Mouse (Mus musculus): ENCODE measurements around the gene Mybph. TPM values are rescaled to one million over a fixed set of nuclear protein-coding genes. Genes with fewer than 3 reads are reported as not detected.
A peak's percentile ranks its signal among the peaks of the same experiment; 100 is the strongest.

Gene Mybph
- polyA plus RNA-seq, 1 experiment from 2014 or later = 4.4 TPM

DNA sequence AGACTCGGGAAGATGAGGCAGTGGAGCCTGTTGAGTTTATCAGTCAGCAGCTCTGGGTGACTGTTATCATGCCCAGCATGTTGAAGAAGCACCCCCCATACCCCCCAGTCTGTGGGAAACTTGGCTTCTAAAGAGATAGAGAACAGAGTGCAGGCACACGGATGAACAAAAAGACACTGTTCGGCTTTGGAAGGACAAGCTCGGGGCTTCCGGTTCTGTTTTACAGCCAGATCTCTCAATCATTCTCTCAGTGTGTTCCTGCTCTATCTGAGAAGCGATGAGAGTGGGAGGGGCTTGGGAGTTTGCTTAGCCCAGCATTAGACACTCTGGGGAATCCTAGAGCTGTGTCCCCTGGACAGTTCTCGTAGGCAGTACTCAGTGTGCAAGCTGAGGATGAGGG is 20.2 kb downstream of the Mybph start:
- Histone ChIP-seq H3K36me3 (no peaks in the 10 kb centered on the region), H3K27ac (replicated peaks) (0 out of 2 replicates have a peak overlapping the region, but pooled peaks have one; percentile 33), H3K4me3 (replicated peaks) (no peak overlapping the region), H3K27me3 (replicated peaks) (no peaks in the 10 kb centered on the region), H3K9ac (replicated peaks) (no peak overlapping the region), H3K4me1 (peaks cover 31% of the 10 kb centered on the region), H3K9me3 (replicated peaks) (no peaks in the 10 kb centered on the region), H3K4me2 (no peak overlapping the region)
- WGBS = 60% methylated on average over 7 of the region's 7 CpGs
- no peak for ATAC-seq (ENCODE audit: low FRiP score)

DNA sequence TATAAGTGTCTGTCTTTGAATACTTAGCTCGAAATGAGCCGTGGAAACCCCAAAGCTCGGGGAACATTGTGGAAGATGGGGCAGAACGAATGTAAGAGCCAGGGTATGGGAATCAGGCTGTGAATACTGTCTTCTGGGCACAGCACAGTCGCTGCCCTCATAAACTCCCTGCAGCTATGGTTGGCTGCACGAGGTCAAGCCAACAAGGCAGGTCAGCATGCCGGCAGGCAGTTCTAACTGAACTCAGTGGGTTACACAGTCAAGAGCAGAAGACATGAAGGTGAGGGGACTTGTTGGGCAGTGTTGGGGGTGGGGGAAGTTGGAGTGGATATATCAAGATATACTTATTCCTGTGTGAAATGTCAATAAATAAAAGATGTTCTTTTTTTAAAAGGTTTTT is 21.8 kb downstream of the Mybph start:
- Histone ChIP-seq H3K4me3 (replicated peaks) (no peak overlapping the region), H3K9me3 (replicated peaks) (no peaks in the 10 kb centered on the region), H3K27me3 (replicated peaks) (no peaks in the 10 kb centered on the region), H3K36me3 (no peaks in the 10 kb centered on the region), H3K4me2 (no peak overlapping the region), H3K27ac (replicated peaks) (no peak overlapping the region), H3K9ac (replicated peaks) (no peak overlapping the region), H3K4me1 (peaks cover 34% of the 10 kb centered on the region)
- ATAC-seq (ENCODE audit: low FRiP score) = no peak
- 43% methylated on average over 7 of the region's 7 CpGs for whole genome bisulfite sequencing

DNA sequence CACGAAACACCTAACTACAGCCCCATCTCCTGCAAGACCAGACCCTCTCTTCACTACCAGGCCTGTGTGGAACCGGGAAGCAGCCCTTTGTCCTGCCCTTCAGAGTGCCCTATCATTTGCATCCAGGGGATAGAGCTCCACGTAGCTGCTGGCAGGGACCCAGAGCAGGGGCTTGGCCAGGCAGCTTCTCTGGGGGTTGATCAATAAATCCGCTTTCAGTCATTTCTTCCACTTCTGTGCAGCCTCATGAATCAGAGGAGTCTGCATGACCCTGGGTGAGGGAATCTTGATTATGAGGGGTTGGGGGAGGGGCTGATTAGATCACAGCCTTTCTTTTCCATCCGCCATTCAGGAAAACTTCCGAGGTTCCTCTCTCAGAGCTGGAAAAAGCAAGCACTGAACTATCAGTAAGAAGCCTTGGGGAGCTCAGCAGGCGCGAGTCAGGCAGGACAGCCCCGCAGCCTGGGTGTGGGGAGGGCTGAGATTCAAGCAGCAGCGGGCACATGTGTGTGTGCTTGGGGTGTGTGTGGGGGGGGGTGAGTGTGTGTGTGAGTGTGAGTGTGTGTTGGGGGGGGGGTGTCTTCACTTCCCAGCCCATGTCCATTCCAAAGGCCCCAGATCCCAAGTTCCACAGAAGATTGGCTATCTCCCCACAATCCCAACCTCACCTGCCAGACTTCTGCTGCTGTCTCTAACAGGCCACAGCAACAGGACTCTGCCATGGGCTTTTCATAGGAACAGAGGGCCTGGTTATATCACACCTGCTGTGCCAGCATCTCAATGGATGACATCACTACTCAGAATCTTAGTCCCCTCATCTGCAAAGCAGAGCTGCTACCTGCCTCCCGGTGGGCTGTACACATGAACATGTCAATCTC is 22.7 kb downstream of the Mybph start:
- WGBS = 23% methylated on average over 11 of the region's 11 CpGs
- H3K4me1 ChIP-seq = peaks cover 34% of the 10 kb centered on the region
- H3K4me3 ChIP-seq (replicated peaks) = no peak overlapping the region
- ATAC-seq (ENCODE audit: low FRiP score) = peak; percentile 32; the same call in 1 of the 2 replicates
- H3K9ac ChIP-seq (replicated peaks) = no peak overlapping the region
- no peak overlapping the region for H3K4me2 ChIP-seq
- H3K27ac ChIP-seq (replicated peaks) = peak overlapping the region; percentile 56; the same call in 1 of the 2 replicates
- no peaks in the 10 kb centered on the region for H3K9me3 ChIP-seq (replicated peaks)
- no peaks in the 10 kb centered on the region for H3K27me3 ChIP-seq (replicated peaks)
- H3K36me3 ChIP-seq = no peaks in the 10 kb centered on the region

DNA sequence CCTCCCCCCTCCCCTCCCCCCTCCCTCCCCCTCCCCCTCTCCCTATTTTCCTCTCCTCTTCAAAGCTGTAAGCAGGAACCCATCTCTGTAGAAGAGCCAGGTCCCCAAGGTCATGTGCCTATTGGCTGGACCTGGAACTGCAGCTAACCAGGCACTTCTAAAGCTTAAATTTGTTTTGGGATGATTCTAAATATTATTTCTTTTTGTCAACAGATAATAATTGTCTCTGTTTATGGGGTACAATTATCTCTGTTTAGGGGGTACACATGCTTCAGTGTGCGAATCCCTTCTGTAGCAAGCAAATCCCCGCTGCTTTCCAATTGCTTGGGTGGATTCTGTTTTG is 23.4 kb downstream of the Mybph start:
- H3K27ac ChIP-seq (replicated peaks) = no peak overlapping the region
- ATAC-seq (ENCODE audit: low FRiP score) = no peak
- no peaks in the 10 kb centered on the region for H3K36me3 ChIP-seq
- WGBS = 91% methylated on average over 2 of the region's 2 CpGs
- no peak overlapping the region for H3K4me2 ChIP-seq
- H3K9me3 ChIP-seq (replicated peaks) = no peaks in the 10 kb centered on the region
- H3K9ac ChIP-seq (replicated peaks) = no peak overlapping the region
- H3K27me3 ChIP-seq (replicated peaks) = no peaks in the 10 kb centered on the region
- H3K4me3 ChIP-seq (replicated peaks) = no peak overlapping the region
- H3K4me1 ChIP-seq = peaks cover 27% of the 10 kb centered on the region

DNA sequence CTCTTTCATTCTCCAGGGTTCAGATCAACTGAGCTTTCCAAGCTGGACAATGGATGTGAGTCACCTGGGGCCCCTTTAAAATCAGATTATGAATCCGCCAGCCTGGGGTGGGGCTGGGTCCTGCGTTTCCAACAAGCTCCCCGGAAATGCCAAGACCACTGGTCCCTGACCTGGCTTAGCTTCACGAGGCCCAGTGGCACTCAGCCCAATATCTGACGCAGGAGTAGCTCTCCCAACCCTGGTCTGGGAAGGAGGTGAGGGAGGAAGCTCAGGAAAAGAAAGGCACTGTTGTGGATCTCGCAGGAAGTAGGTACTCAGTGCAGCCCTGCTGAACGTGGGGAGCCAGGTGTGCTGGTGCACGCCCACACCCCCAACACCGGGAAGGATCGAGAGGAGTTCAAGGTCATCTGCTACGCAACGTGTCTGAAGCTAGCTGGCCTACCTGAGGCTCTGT is 23.8 kb downstream of the Mybph start:
- no peak overlapping the region for H3K9ac ChIP-seq (replicated peaks)

DNA sequence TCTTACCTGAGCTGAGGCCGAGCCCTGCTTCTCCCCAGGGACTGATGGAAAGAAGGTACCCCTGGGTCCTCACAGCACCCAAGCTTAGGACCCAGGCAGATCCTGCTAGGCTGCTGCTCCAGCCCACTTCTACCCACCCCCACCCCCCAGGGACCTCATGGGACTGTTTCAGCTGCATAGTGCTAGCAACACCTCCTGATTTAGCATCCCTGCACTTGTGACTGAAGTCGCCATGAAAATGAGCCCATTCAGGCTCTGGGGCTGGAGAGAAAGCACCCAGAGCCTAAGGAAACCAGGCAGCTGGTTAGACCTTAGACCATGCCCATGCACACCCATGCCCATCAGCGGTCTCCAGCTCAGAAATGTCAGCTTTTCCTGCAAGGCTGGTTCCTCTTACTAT is 24.7 kb downstream of the Mybph start:
- Histone ChIP-seq H3K4me1 (peaks cover 24% of the 10 kb centered on the region), H3K27ac (replicated peaks) (no peak overlapping the region), H3K27me3 (replicated peaks) (no peaks in the 10 kb centered on the region), H3K9ac (replicated peaks) (no peak overlapping the region), H3K4me2 (no peak overlapping the region), H3K36me3 (no peaks in the 10 kb centered on the region), H3K9me3 (replicated peaks) (no peaks in the 10 kb centered on the region), H3K4me3 (replicated peaks) (no peak overlapping the region)
- 87% methylated on average over 3 of the region's 3 CpGs for WGBS
- no peak for ATAC-seq (ENCODE audit: low FRiP score)

More for the DNA sequence above, 23.8 kb downstream of the Mybph start:
- Histone ChIP-seq H3K4me3 (replicated peaks) (no peak overlapping the region), H3K4me1 (peaks cover 24% of the 10 kb centered on the region), H3K27ac (replicated peaks) (no peak overlapping the region), H3K36me3 (no peaks in the 10 kb centered on the region), H3K4me2 (no peak overlapping the region), H3K9me3 (replicated peaks) (no peaks in the 10 kb centered on the region), H3K27me3 (replicated peaks) (no peaks in the 10 kb centered on the region)
- 76% methylated on average over 12 of the region's 12 CpGs for WGBS
- ATAC-seq (ENCODE audit: low FRiP score) = no peak

DNA sequence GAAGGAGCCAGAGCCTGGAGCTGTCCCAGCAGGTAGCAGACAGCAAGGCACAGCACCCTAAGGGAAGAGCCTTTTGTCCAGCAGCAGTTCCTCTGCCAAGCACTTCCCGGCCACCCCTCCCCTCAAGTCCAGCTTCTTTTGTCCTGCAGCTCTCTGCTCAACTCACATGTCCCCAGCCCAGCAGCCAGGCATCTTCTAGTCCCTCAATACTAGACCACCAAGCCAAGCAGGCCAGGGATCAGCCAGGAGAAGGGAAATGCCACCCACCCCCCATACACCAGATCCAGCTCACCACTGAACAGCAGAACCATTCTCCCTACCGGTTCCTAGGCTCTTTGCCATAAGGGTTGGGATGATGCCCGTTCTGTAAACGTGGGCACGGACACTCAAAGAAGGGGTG is 26.4 kb downstream of the Mybph start:
- H3K9me3 ChIP-seq (replicated peaks) = no peaks in the 10 kb centered on the region
- peaks cover 24% of the 10 kb centered on the region for H3K4me1 ChIP-seq
- no peaks in the 10 kb centered on the region for H3K27me3 ChIP-seq (replicated peaks)
- ATAC-seq (ENCODE audit: low FRiP score) = no peak
- no peak overlapping the region for H3K27ac ChIP-seq (replicated peaks)
- 84% methylated on average over 5 of the region's 5 CpGs for WGBS
- no peak overlapping the region for H3K4me3 ChIP-seq (replicated peaks)
- no peak overlapping the region for H3K9ac ChIP-seq (replicated peaks)
- no peak overlapping the region for H3K4me2 ChIP-seq
- H3K36me3 ChIP-seq = no peaks in the 10 kb centered on the region

DNA sequence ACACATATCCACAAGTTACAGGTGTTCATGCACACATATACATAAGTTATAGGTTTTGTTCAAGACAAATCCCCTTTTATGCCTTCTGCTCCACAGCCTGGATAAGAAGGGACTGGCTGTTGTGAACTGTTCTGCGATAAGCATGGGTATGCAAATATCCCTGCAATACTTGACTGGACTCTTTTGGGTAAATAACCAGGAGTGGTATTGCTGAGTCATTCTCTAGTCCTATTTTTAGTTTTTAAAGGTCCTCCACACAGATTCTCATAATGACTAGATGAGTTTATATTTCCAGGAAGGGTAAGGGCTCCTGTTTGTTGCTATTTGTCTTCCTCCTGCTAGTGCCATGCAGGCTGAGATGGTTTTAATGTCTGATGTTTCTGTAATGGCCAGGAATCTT is 27.9 kb downstream of the Mybph start:
- ATAC-seq (ENCODE audit: low FRiP score) = no peak
- Histone ChIP-seq H3K9ac (replicated peaks) (no peak overlapping the region), H3K36me3 (no peaks in the 10 kb centered on the region), H3K4me1 (peaks cover 14% of the 10 kb centered on the region), H3K4me2 (no peak overlapping the region), H3K27ac (replicated peaks) (no peak overlapping the region), H3K27me3 (replicated peaks) (no peaks in the 10 kb centered on the region), H3K4me3 (replicated peaks) (no peak overlapping the region), H3K9me3 (replicated peaks) (no peaks in the 10 kb centered on the region)
- WGBS = 87% methylated on average over 1 of the region's 1 CpGs

DNA sequence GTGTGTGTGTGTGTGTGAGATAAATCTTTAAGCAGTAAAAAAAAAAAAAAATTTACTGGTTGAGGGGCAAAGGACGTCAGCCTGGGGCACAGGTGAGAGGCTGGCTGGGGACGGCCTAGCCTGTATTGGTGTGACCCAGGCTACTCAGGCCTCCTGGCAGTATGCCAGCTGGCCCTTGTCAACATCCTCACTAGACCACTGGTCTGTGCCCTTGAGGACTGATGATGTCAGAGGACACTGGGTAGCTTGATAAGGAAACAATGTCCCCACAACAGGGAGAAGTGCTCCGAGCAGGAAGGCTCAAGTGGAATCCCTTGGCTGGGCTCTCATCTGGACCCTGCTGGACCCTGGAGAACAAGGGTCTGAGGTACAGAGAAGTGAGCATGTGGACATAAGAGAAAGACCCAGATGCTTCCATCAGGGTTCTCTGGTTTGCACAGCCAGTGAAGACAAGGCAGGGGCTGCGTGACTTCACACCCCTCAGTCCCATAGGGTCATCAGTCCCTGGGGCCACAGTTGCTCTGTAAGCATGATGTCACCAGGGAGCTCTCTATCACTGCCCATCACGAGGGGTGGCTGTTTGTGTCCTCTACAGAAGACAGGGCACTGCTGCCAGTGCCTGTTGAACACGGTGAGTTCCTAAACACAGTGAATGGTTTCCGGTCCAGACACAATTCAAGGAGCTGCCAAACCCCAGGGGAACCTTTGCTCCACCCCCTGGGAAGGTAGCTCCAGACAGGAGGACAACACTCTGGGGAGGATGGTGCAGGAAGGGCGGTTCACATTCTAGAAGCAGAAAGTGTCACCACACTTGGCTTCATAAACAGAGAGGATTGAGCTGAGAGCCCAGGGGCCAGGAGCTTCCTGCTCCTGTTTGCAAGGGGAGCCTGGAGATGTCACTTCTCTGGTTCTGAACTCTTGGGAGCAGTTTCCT is 29.1 kb downstream of the Mybph start:
- H3K9me3 ChIP-seq (replicated peaks) = no peaks in the 10 kb centered on the region
- 63% methylated on average over 8 of the region's 8 CpGs for WGBS
- H3K9ac ChIP-seq (replicated peaks) = no peak overlapping the region
- H3K27me3 ChIP-seq (replicated peaks) = no peaks in the 10 kb centered on the region
- no peak overlapping the region for H3K4me3 ChIP-seq (replicated peaks)
- ATAC-seq (ENCODE audit: low FRiP score) = no peak
- peaks cover 4% of the 10 kb centered on the region; the same call in 1 of the 2 replicates for H3K4me1 ChIP-seq
- H3K36me3 ChIP-seq = no peaks in the 10 kb centered on the region
- H3K27ac ChIP-seq (replicated peaks) = no peak overlapping the region
- no peak overlapping the region for H3K4me2 ChIP-seq

DNA sequence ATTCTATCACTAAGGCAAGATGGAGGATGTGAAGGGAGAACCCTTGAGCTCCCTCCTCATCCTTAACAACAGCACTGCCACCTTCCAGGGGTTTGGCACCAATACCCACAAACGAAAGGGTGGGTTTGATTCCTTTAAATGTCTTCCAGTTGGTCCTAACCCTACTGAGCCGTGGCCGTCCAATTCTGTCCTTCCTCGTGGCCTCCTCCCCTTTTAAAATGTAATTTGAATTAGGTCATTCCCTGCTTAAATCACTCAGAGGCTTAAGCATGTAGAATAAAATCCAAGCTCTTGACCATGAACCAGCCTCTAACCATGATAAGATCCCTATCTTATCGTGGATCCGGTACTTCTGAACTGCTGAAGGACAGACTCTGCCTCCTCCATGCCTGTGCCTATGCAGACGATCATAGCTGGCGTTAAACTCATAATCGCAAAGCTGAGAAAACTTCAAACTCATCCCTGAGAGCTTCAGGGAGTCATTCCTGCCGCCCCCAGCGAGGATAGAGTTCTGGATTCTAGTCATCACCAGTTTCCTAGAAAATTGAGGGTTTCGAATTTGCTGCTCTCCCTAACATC is 31.5 kb downstream of the Mybph start:
- no peaks in the 10 kb centered on the region for H3K9me3 ChIP-seq (replicated peaks)
- no peaks in the 10 kb centered on the region for H3K36me3 ChIP-seq
- H3K4me1 ChIP-seq = no peaks in the 10 kb centered on the region; the same call in 1 of the 2 replicates
- H3K9ac ChIP-seq (replicated peaks) = no peak overlapping the region
- H3K27me3 ChIP-seq (replicated peaks) = no peaks in the 10 kb centered on the region
- no peak overlapping the region for H3K27ac ChIP-seq (replicated peaks)
- no peak overlapping the region for H3K4me3 ChIP-seq (replicated peaks)
- 92% methylated on average over 12 of the region's 12 CpGs for WGBS
- no peak overlapping the region for H3K4me2 ChIP-seq
- ATAC-seq (ENCODE audit: low FRiP score) = no peak

DNA sequence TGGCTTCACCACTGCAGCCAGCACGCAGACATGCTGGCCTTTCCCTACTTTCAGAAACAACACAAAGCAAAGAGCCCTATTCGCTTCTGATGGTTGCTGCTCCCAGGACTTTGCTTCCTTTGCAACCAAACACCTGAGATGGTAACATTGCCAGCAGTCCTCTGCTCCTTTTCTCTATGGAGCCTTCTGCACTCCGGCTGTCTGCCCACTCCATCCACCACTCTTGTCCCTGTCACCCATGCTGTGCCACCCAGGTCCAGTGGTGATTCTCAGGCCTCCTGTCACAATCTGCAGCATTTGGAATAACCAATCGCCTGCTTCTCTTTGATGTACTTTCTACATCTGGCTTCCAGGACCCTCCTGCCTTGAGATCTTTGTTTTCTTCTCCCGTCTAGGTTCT is 32.1 kb downstream of the Mybph start:
- Histone ChIP-seq H3K27ac (replicated peaks) (no peak overlapping the region), H3K36me3 (no peaks in the 10 kb centered on the region), H3K4me2 (no peak overlapping the region), H3K4me3 (replicated peaks) (no peak overlapping the region), H3K9me3 (replicated peaks) (no peaks in the 10 kb centered on the region), H3K9ac (replicated peaks) (no peak overlapping the region), H3K27me3 (replicated peaks) (no peaks in the 10 kb centered on the region), H3K4me1 (peaks cover 5% of the 10 kb centered on the region)
- ATAC-seq (ENCODE audit: low FRiP score) = no peak
- 92% methylated on average over 5 of the region's 5 CpGs for WGBS
